16 mouse cellular contexts compared by ENCODE assay signal in the genomic region with DNA sequence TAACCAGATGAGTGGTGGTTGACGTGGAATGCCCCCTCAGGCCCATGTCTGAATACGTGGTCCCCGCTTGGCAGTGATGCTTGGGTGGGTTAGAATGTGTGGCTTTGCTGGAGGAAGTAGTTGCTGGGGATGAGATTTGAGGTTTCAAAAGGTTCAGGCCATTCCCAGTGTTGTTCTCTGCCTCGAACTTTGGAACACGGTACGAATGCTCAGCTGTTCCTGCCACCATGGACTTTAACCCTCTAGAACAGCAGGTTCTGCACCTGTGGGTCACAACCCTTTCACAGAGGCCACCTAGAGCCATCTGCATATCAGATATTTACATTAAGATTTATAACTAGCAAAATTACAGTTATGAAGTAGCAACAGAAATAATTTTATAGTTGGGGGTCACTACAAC. TPM values are rescaled to one million over a fixed set of nuclear protein-coding genes. Genes with fewer than 3 reads are reported as not detected.
DNase-seq lines count a peak whose midpoint lies in the region; ATAC-seq and TF ChIP-seq lines count a peak whose summit lies in the region.
"Had no signal": no experiment of that assay in that cellular context is flagged by ENCODE, and none has a peak within 500 bp of the region (broad histone marks: within the 10 kb centered on the region; RNA-seq: fewer than 3 reads in every experiment).

No protein-coding gene starts in this region.

- no peak for TF ChIP-seq CTCF in kidney, adult 2 months (conservative IDR thresholded peaks at IDR 0.05; ENCODE audit: insufficient read depth, insufficient read length, low read depth, low read length)

- DNase-seq in kidney, adult 2 months: peak; percentile 84
- no peak for DNase-seq in liver, embryonic 11.5 days (ENCODE audit: low spot score)
- DNase-seq in kidney, postnatal 36 days: peak; percentile 62 to 63
- DNase-seq: adrenal gland, adult 8-10 months; adrenal gland, postnatal 36 days; cerebellum, adult 2 months; cerebellum, postnatal 10 days; gastrocnemius, adult 2 months; gastrocnemius, postnatal 25 days had no signal

- no peak overlapping the region for H3K4me2 ChIP-seq in kidney, embryonic 15.5 days
- H3K4me2 ChIP-seq in liver, embryonic 16.5 days (ENCODE audit: low read depth, low read length): no peak overlapping the region
- H3K4me2 ChIP-seq in liver, embryonic 11.5 days: no peak overlapping the region
- H3K4me2 ChIP-seq in midbrain, embryonic 13.5 days (replicated peaks): no peak overlapping the region
- H3K4me2 ChIP-seq: heart, embryonic 12.5 days had no signal

- ATAC-seq in kidney, embryonic 15.5 days (replicated peaks; ENCODE audit: low FRiP score): no peak
- 0 out of 2 replicates have a peak, but pooled peaks have one; percentile 33 for ATAC-seq in liver, embryonic 16.5 days (ENCODE audit: low read depth)
- ATAC-seq in liver, embryonic 11.5 days (replicated peaks; ENCODE audit: low FRiP score): no peak
- ATAC-seq in midbrain, embryonic 13.5 days: no peak
- ATAC-seq: forebrain, embryonic 14.5 days had no signal

- peaks cover 4% of the 10 kb centered on the region; the same call in 1 of the 2 replicates for H3K4me1 ChIP-seq in kidney, adult 2 months (ENCODE audit: control insufficient read depth, insufficient read depth, low read length)
- no peaks in the 10 kb centered on the region for H3K4me1 ChIP-seq in kidney, embryonic 15.5 days
- H3K4me1 ChIP-seq in liver, embryonic 16.5 days (ENCODE audit: control insufficient read depth, low read depth, low read length): no peaks in the 10 kb centered on the region; the same call in 1 of the 2 replicates
- H3K4me1 ChIP-seq in liver, embryonic 11.5 days (replicated peaks; ENCODE audit: control insufficient read depth, insufficient read depth, low read length): no peaks in the 10 kb centered on the region
- no peaks in the 10 kb centered on the region for H3K4me1 ChIP-seq in midbrain, embryonic 13.5 days (replicated peaks)
- H3K4me1 ChIP-seq: embryonic facial prominence, embryonic 10.5 days; hindbrain, embryonic 10.5 days had no signal

- WGBS in kidney, adult 2 months: 61% methylated on average over 6 of the region's 6 CpGs
- WGBS in kidney, embryonic 15.5 days: 84% methylated on average over 6 of the region's 6 CpGs
- WGBS in liver, embryonic 16.5 days (ENCODE audit: insufficient replicate concordance): 71% methylated on average over 6 of the region's 6 CpGs
- 85% methylated on average over 6 of the region's 6 CpGs for WGBS in liver, embryonic 11.5 days
- WGBS in midbrain, embryonic 13.5 days: 95% methylated on average over 6 of the region's 6 CpGs

- peak overlapping the region; percentile 25; the same call in 1 of the 2 replicates for H3K27ac ChIP-seq in kidney, adult 2 months (ENCODE audit: insufficient read depth, low read depth, low read length)
- H3K27ac ChIP-seq in kidney, embryonic 15.5 days: no peak overlapping the region
- H3K27ac ChIP-seq in liver, embryonic 16.5 days (ENCODE audit: low read length): no peak overlapping the region; the same call in 1 of the 2 replicates
- no peak overlapping the region for H3K27ac ChIP-seq in liver, embryonic 11.5 days (ENCODE audit: low read depth, low read length)
- H3K27ac ChIP-seq in midbrain, embryonic 13.5 days: no peak overlapping the region
- H3K27ac ChIP-seq: embryonic facial prominence, embryonic 10.5 days; gastrocnemius, adult 2 months; hindbrain, embryonic 10.5 days had no signal

- H3K27me3 ChIP-seq in kidney, adult 2 months (replicated peaks; ENCODE audit: control insufficient read depth, insufficient read depth, low read length): no peaks in the 10 kb centered on the region
- no peaks in the 10 kb centered on the region for H3K27me3 ChIP-seq in kidney, embryonic 15.5 days
- H3K27me3 ChIP-seq in liver, embryonic 16.5 days (ENCODE audit: control insufficient read depth, insufficient read depth, low read depth, low read length): no peaks in the 10 kb centered on the region
- no peaks in the 10 kb centered on the region for H3K27me3 ChIP-seq in liver, embryonic 11.5 days (replicated peaks; ENCODE audit: control insufficient read depth, insufficient read depth, low read length)
- H3K27me3 ChIP-seq in midbrain, embryonic 13.5 days: no peaks in the 10 kb centered on the region
- H3K27me3 ChIP-seq: heart, embryonic 12.5 days had no signal

- H3K4me3 ChIP-seq in kidney, adult 2 months (ENCODE audit: insufficient read depth, low read depth, low read length): no peak overlapping the region
- H3K4me3 ChIP-seq in kidney, embryonic 15.5 days (replicated peaks): no peak overlapping the region
- no peak overlapping the region for H3K4me3 ChIP-seq in liver, embryonic 16.5 days (ENCODE audit: low read depth, low read length)
- H3K4me3 ChIP-seq in liver, embryonic 11.5 days (ENCODE audit: low read depth, low read length): no peak overlapping the region
- H3K4me3 ChIP-seq in midbrain, embryonic 13.5 days (replicated peaks): no peak overlapping the region
- H3K4me3 ChIP-seq: embryonic facial prominence, embryonic 10.5 days; gastrocnemius, adult 2 months; heart, embryonic 12.5 days; hindbrain, embryonic 10.5 days had no signal

- no peaks in the 10 kb centered on the region for H3K9me3 ChIP-seq in kidney, embryonic 15.5 days (replicated peaks)
- H3K9me3 ChIP-seq in liver, embryonic 16.5 days (replicated peaks; ENCODE audit: control insufficient read depth, low read length): no peaks in the 10 kb centered on the region
- H3K9me3 ChIP-seq in liver, embryonic 11.5 days (ENCODE audit: control insufficient read depth, low read length): no peaks in the 10 kb centered on the region
- H3K9me3 ChIP-seq in midbrain, embryonic 13.5 days: no peaks in the 10 kb centered on the region
- H3K9me3 ChIP-seq: embryonic facial prominence, embryonic 10.5 days; heart, embryonic 12.5 days; hindbrain, embryonic 10.5 days had no signal

- peaks cover 4% of the 10 kb centered on the region; the same call in 1 of the 2 replicates for H3K36me3 ChIP-seq in kidney, adult 2 months (ENCODE audit: control insufficient read depth, insufficient read depth, low read length)
- peaks cover 37% of the 10 kb centered on the region for H3K36me3 ChIP-seq in kidney, embryonic 15.5 days
- H3K36me3 ChIP-seq in liver, embryonic 16.5 days (ENCODE audit: control insufficient read depth, insufficient read depth): peaks cover 7% of the 10 kb centered on the region
- peaks cover 16% of the 10 kb centered on the region for H3K36me3 ChIP-seq in liver, embryonic 11.5 days (ENCODE audit: control insufficient read depth, insufficient read depth, low read length)
- H3K36me3 ChIP-seq in midbrain, embryonic 13.5 days: peaks cover 47% of the 10 kb centered on the region

- no peak for TF ChIP-seq POLR2A in kidney, adult 2 months (IDR thresholded peaks at IDR 0.05; ENCODE audit: low read depth, low read length)

- H3K9ac ChIP-seq in kidney, embryonic 15.5 days: no peak overlapping the region
- H3K9ac ChIP-seq in liver, embryonic 16.5 days (ENCODE audit: low read depth, low read length): no peak overlapping the region
- no peak overlapping the region for H3K9ac ChIP-seq in liver, embryonic 11.5 days (ENCODE audit: low read depth, low read length)
- H3K9ac ChIP-seq in midbrain, embryonic 13.5 days (replicated peaks): no peak overlapping the region
- H3K9ac ChIP-seq: heart, embryonic 12.5 days had no signal

RNA-seq across cellular contexts. Expression of a gene that starts 11.3 kb away (rescaled TPM):
- 6.4 and 7.5 TPM in 2 replicates for polyA plus RNA-seq in kidney, adult 2 months (2012; rRNA removed)
- 1.4 and 1.6 TPM in 2 replicates for polyA plus RNA-seq in kidney, embryonic 15.5 days (2015; fragmentation: Nextera tagmentation; extraction: Ambion mirVana)
- polyA plus RNA-seq in liver, embryonic 16.5 days (2015; fragmentation: Nextera tagmentation; extraction: Ambion mirVana): 2.6 and 3.3 TPM in 2 replicates
- polyA plus RNA-seq in liver, embryonic 11.5 days (2014; fragmentation: Nextera tagmentation; extraction: Ambion mirVana): 1.8 and 1.9 TPM in 2 replicates
- polyA plus RNA-seq in midbrain, embryonic 13.5 days (2015; fragmentation: Nextera tagmentation; extraction: Ambion mirVana): 0.89 and 0.93 TPM in 2 replicates

RNA-seq across cellular contexts. Expression of a gene that starts 16.2 kb away (rescaled TPM):
- polyA plus RNA-seq in kidney, adult 2 months (2012; rRNA removed): 15.1 and 19.0 TPM in 2 replicates
- 21.1 and 24.6 TPM in 2 replicates for polyA plus RNA-seq in kidney, embryonic 15.5 days (2015; fragmentation: Nextera tagmentation; extraction: Ambion mirVana)
- polyA plus RNA-seq in liver, embryonic 16.5 days (2015; fragmentation: Nextera tagmentation; extraction: Ambion mirVana): 9.4 and 10.2 TPM in 2 replicates
- 17.0 and 18.5 TPM in 2 replicates for polyA plus RNA-seq in liver, embryonic 11.5 days (2014; fragmentation: Nextera tagmentation; extraction: Ambion mirVana)
- polyA plus RNA-seq in midbrain, embryonic 13.5 days (2015; fragmentation: Nextera tagmentation; extraction: Ambion mirVana): 37.0 and 38.5 TPM in 2 replicates

RNA-seq across cellular contexts. Expression of a gene that starts 16.2 kb away (rescaled TPM):
- polyA plus RNA-seq in kidney, adult 2 months (2012; rRNA removed): 4.5 and 5.8 TPM in 2 replicates
- polyA plus RNA-seq in kidney, embryonic 15.5 days (2015; fragmentation: Nextera tagmentation; extraction: Ambion mirVana): 17.8 and 19.2 TPM in 2 replicates
- 5.0 and 5.5 TPM in 2 replicates for polyA plus RNA-seq in liver, embryonic 16.5 days (2015; fragmentation: Nextera tagmentation; extraction: Ambion mirVana)
- polyA plus RNA-seq in liver, embryonic 11.5 days (2014; fragmentation: Nextera tagmentation; extraction: Ambion mirVana): 18.8 and 20.3 TPM in 2 replicates
- polyA plus RNA-seq in midbrain, embryonic 13.5 days (2015; fragmentation: Nextera tagmentation; extraction: Ambion mirVana): 15.1 and 16.4 TPM in 2 replicates

RNA-seq across cellular contexts. Expression of a gene that starts 41.9 kb away (rescaled TPM):
- polyA plus RNA-seq in kidney, adult 2 months (2012; rRNA removed): 0.01 and 0.02 TPM in 2 replicates
- 11.4 and 16.9 TPM in 2 replicates for polyA plus RNA-seq in kidney, embryonic 15.5 days (2015; fragmentation: Nextera tagmentation; extraction: Ambion mirVana)
- polyA plus RNA-seq in liver, embryonic 16.5 days (2015; fragmentation: Nextera tagmentation; extraction: Ambion mirVana): 3.6 and 7.0 TPM in 2 replicates
- polyA plus RNA-seq in liver, embryonic 11.5 days (2014; fragmentation: Nextera tagmentation; extraction: Ambion mirVana): 0.38 and 0.78 TPM in 2 replicates
- 0.35 and 0.39 TPM in 2 replicates for polyA plus RNA-seq in midbrain, embryonic 13.5 days (2015; fragmentation: Nextera tagmentation; extraction: Ambion mirVana)
